Comparison of ENCODE assay signal across 20 mouse cellular contexts in the genomic region with DNA sequence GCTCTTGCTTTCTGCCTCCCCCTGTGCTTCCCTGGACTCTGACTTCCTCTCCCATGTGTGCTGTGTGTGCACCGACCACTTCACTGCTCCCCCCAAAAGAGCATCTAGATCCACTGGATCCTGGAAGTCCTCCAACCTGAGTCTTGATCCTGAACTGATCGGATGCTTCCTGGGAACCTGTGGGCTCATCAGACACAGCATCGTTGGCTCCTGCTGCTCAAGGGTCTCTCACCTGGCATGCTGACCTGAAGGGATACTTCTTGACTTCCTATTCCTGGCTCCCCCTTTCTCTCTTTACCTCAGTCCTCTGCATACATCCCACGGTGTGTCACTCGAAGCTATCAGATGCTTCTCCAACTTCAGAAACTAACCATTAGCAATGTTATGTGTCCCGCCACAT. TPM values are rescaled to one million over a fixed set of nuclear protein-coding genes. Genes with fewer than 3 reads are reported as not detected.
"Had no signal": no experiment of that assay in that cellular context is flagged by ENCODE, and none has a peak within 500 bp of the region (broad histone marks: within the 10 kb centered on the region; RNA-seq: fewer than 3 reads in every experiment).

No protein-coding gene starts in this region.

- H3K27me3 ChIP-seq: liver, embryonic 15.5 days; lung, embryonic 15.5 days; midbrain, embryonic 12.5 days; neural tube, embryonic 12.5 days had no signal

- H3K9me3 ChIP-seq: liver, embryonic 15.5 days; lung, embryonic 15.5 days; megakaryocyte, embryonic 14.5 days; midbrain, embryonic 12.5 days; neural tube, embryonic 12.5 days had no signal

- H3K4me2 ChIP-seq: liver, embryonic 15.5 days; lung, embryonic 15.5 days; midbrain, embryonic 12.5 days; neural tube, embryonic 12.5 days had no signal

- DNase-seq: liver, postnatal 0 days; lung, adult 2 months; lung, postnatal 14 days; lung, postnatal 36 days; midbrain, embryonic 14.5 days; right cerebral cortex, adult 18-20 months; right cerebral cortex, postnatal 25 days; right cerebral cortex, postnatal 4 days; spleen, adult 18-20 months; thymus, adult 18-20 months; thymus, postnatal 14 days; thymus, postnatal 36 days had no signal

- H3K4me1 ChIP-seq: liver, embryonic 15.5 days; megakaryocyte, embryonic 14.5 days had no signal

- H3K36me3 ChIP-seq: liver, embryonic 15.5 days; lung, embryonic 15.5 days; midbrain, embryonic 12.5 days; neural tube, embryonic 12.5 days had no signal

- H3K9ac ChIP-seq: liver, embryonic 15.5 days; liver, postnatal 0 days; lung, embryonic 15.5 days; midbrain, embryonic 12.5 days; neural tube, embryonic 12.5 days had no signal

- H3K27ac ChIP-seq: liver, embryonic 15.5 days; lung, embryonic 15.5 days; macrophage; neural tube, embryonic 12.5 days had no signal

- H3K4me3 ChIP-seq: liver, embryonic 15.5 days; lung, embryonic 15.5 days; megakaryocyte, embryonic 14.5 days; midbrain, embryonic 12.5 days; neural tube, embryonic 12.5 days had no signal

- ATAC-seq: liver, postnatal 0 days; lung, postnatal 0 days had no signal

RNA-seq across cellular contexts. Expression of a gene that starts 26.2 kb away (rescaled TPM):
- polyA plus RNA-seq: liver, embryonic 15.5 days; liver, postnatal 0 days; macrophage; midbrain, embryonic 12.5 days; small intestine, adult 2 months had no signal
